Mouse (Mus musculus): ENCODE results near the gene Slc23a3. TPM values are rescaled to one million over a fixed set of nuclear protein-coding genes. Genes with fewer than 3 reads are reported as not detected.

The Slc23a3 gene
- polyA plus RNA-seq, 1 experiment: 12.8 TPM

GRCm38 (mm10) chr1:75148727-75149126 lies 15.0 kb upstream of the Slc23a3 start:
- H3K27ac ChIP-seq (ENCODE audit: insufficient read depth, low read depth, low read length): no peak overlapping the region
- no peaks in the 10 kb centered on the region for H3K27me3 ChIP-seq (replicated peaks; ENCODE audit: control insufficient read depth, insufficient read depth, low read length)
- TF ChIP-seq POLR2A (IDR thresholded peaks at IDR 0.05; ENCODE audit: low read depth, low read length) (no peak), CTCF (conservative IDR thresholded peaks at IDR 0.05; ENCODE audit: insufficient read depth, insufficient read length, low read depth, low read length) (no peak)
- DNase-seq: peak; percentile 62
- 80% methylated on average over 4 of the region's 4 CpGs for WGBS
- peaks cover 3% of the 10 kb centered on the region; the same call in 1 of the 2 replicates for H3K4me1 ChIP-seq (ENCODE audit: control insufficient read depth, insufficient read depth, low read length)
- H3K4me3 ChIP-seq (ENCODE audit: insufficient read depth, low read depth, low read length): no peak overlapping the region
- peaks cover 2% of the 10 kb centered on the region; the same call in 1 of the 2 replicates for H3K36me3 ChIP-seq (ENCODE audit: control insufficient read depth, insufficient read depth, low read length)

GRCm38 (mm10) chr1:75147411-75148135 lies 13.9 kb upstream of the Slc23a3 start:
- Histone ChIP-seq H3K4me1 (ENCODE audit: control insufficient read depth, insufficient read depth, low read length) (peaks cover 6% of the 10 kb centered on the region; the same call in 1 of the 2 replicates), H3K4me3 (ENCODE audit: insufficient read depth, low read depth, low read length) (no peak overlapping the region), H3K27me3 (replicated peaks; ENCODE audit: control insufficient read depth, insufficient read depth, low read length) (no peaks in the 10 kb centered on the region), H3K27ac (ENCODE audit: insufficient read depth, low read depth, low read length) (peak overlapping the region; percentile 18), H3K36me3 (ENCODE audit: control insufficient read depth, insufficient read depth, low read length) (peaks cover 2% of the 10 kb centered on the region; the same call in 1 of the 2 replicates)
- no peak for TF ChIP-seq CTCF (conservative IDR thresholded peaks at IDR 0.05; ENCODE audit: insufficient read depth, insufficient read length, low read depth, low read length)
- no peak for TF ChIP-seq POLR2A (IDR thresholded peaks at IDR 0.05; ENCODE audit: low read depth, low read length)
- 64% methylated on average over 7 of the region's 7 CpGs for WGBS
- peak; percentile 79 for DNase-seq

- no peaks in the 10 kb centered on the region for H3K27me3 ChIP-seq (replicated peaks; ENCODE audit: control insufficient read depth, insufficient read depth, low read length)
- no peak overlapping the region for H3K4me3 ChIP-seq (ENCODE audit: insufficient read depth, low read depth, low read length)
- WGBS: 96% methylated on average over 3 of the region's 3 CpGs
- H3K36me3 ChIP-seq (ENCODE audit: control insufficient read depth, insufficient read depth, low read length): peaks cover 2% of the 10 kb centered on the region; the same call in 1 of the 2 replicates
- no peak for TF ChIP-seq POLR2A (IDR thresholded peaks at IDR 0.05; ENCODE audit: low read depth, low read length)
- no peak for TF ChIP-seq CTCF (conservative IDR thresholded peaks at IDR 0.05; ENCODE audit: insufficient read depth, insufficient read length, low read depth, low read length)
- peaks cover 6% of the 10 kb centered on the region; the same call in 1 of the 2 replicates for H3K4me1 ChIP-seq (ENCODE audit: control insufficient read depth, insufficient read depth, low read length)
- no peak overlapping the region for H3K27ac ChIP-seq (ENCODE audit: insufficient read depth, low read depth, low read length)
- no peak for DNase-seq
These were observed 11.9 kb upstream of the Slc23a3 start for GRCm38 (mm10) chr1:75145589-75145988.

- peak; percentile 54 for TF ChIP-seq CTCF (conservative IDR thresholded peaks at IDR 0.05; ENCODE audit: insufficient read depth, insufficient read length, low read depth, low read length)
- peak; percentile 93 for TF ChIP-seq POLR2A (IDR thresholded peaks at IDR 0.05; ENCODE audit: low read depth, low read length)
These were observed 8.9 kb upstream of the Slc23a3 start, which contains the start of the genes Cnppd1 and Retreg2 for GRCm38 (mm10) chr1:75142301-75143261. Cnppd1 (minus strand) TSS chr1:75142711. Retreg2 (plus strand) TSS chr1:75142778.

GRCm38 (mm10) chr1:75141486-75142190 lies 7.9 kb upstream of the Slc23a3 start:
- Histone ChIP-seq H3K27me3 (replicated peaks; ENCODE audit: control insufficient read depth, insufficient read depth, low read length) (no peaks in the 10 kb centered on the region), H3K27ac (ENCODE audit: insufficient read depth, low read depth, low read length) (peak overlapping the region; percentile 100), H3K4me1 (ENCODE audit: control insufficient read depth, insufficient read depth, low read length) (peaks cover 3% of the 10 kb centered on the region; the same call in 1 of the 2 replicates), H3K36me3 (ENCODE audit: control insufficient read depth, insufficient read depth, low read length) (peaks cover 4% of the 10 kb centered on the region), H3K4me3 (ENCODE audit: insufficient read depth, low read depth, low read length) (peak overlapping the region; percentile 89)
- WGBS: under 1% methylated on average over 53 of the region's 53 CpGs
- peak; percentile 79 for DNase-seq
- TF ChIP-seq POLR2A (IDR thresholded peaks at IDR 0.05; ENCODE audit: low read depth, low read length): no peak
- no peak for TF ChIP-seq CTCF (conservative IDR thresholded peaks at IDR 0.05; ENCODE audit: insufficient read depth, insufficient read length, low read depth, low read length)

More at GRCm38 (mm10) chr1:75142301-75143261, 8.9 kb upstream of the Slc23a3 start, which contains the start of the genes Cnppd1 and Retreg2:
- Histone ChIP-seq H3K36me3 (ENCODE audit: control insufficient read depth, insufficient read depth, low read length) (peaks cover 2% of the 10 kb centered on the region; the same call in 1 of the 2 replicates), H3K4me3 (ENCODE audit: insufficient read depth, low read depth, low read length) (peak within 1 kb of the TSS; percentile 89), H3K27ac (ENCODE audit: insufficient read depth, low read depth, low read length) (peak within 1 kb of the TSS; percentile 100), H3K27me3 (replicated peaks; ENCODE audit: control insufficient read depth, insufficient read depth, low read length) (no peaks in the 10 kb centered on the region), H3K4me1 (ENCODE audit: control insufficient read depth, insufficient read depth, low read length) (peaks cover 5% of the 10 kb centered on the region; the same call in 1 of the 2 replicates)
- peak; percentile 98 for DNase-seq
- under 1% methylated on average over 91 of the region's 91 CpGs for WGBS

- WGBS: 12% methylated on average over 4 of the region's 4 CpGs
- peak; percentile 68 for DNase-seq
- H3K27me3 ChIP-seq (replicated peaks; ENCODE audit: control insufficient read depth, insufficient read depth, low read length): no peaks in the 10 kb centered on the region
- TF ChIP-seq POLR2A (IDR thresholded peaks at IDR 0.05; ENCODE audit: low read depth, low read length) (no peak), CTCF (conservative IDR thresholded peaks at IDR 0.05; ENCODE audit: insufficient read depth, insufficient read length, low read depth, low read length) (no peak)
- H3K4me3 ChIP-seq (ENCODE audit: insufficient read depth, low read depth, low read length): peak overlapping the region; percentile 89
- peak overlapping the region; percentile 100 for H3K27ac ChIP-seq (ENCODE audit: insufficient read depth, low read depth, low read length)
- H3K4me1 ChIP-seq (ENCODE audit: control insufficient read depth, insufficient read depth, low read length): peaks cover 3% of the 10 kb centered on the region; the same call in 1 of the 2 replicates
- H3K36me3 ChIP-seq (ENCODE audit: control insufficient read depth, insufficient read depth, low read length): peaks cover 6% of the 10 kb centered on the region
These were observed 7.0 kb upstream of the Slc23a3 start for GRCm38 (mm10) chr1:75140601-75141190.

Measured in kidney, adult 2 months (tissue).